Mouse (Mus musculus): Measurements from ENCODE around the gene Cbr4.

The Cbr4 gene

GRCm38 (mm10) chr8:61497110-61497509, 9.6 kb downstream of the Cbr4 start:
- DNase-seq: no peak

- DNase-seq: no peak
These were observed 11.5 kb downstream of the Cbr4 start for GRCm38 (mm10) chr8:61499035-61499434.

GRCm38 (mm10) chr8:61500914-61501313, 13.4 kb downstream of the Cbr4 start:
- DNase-seq: no peak

- DNase-seq: no peak
These were observed 14.7 kb downstream of the Cbr4 start for GRCm38 (mm10) chr8:61502277-61502676.

GRCm38 (mm10) chr8:61515110-61515930, 27.8 kb downstream of the Cbr4 start:
- DNase-seq: no peak

GRCm38 (mm10) chr8:61515931-61516744, 28.6 kb downstream of the Cbr4 start:
- peak; percentile 85 to 91 for DNase-seq

GRCm38 (mm10) chr8:61516745-61517501, 29.4 kb downstream of the Cbr4 start:
- DNase-seq: no peak

GRCm38 (mm10) chr8:61517502-61518185, 30.1 kb downstream of the Cbr4 start:
- no peak for DNase-seq

- peak in 1 of 2 experiments; percentile 31 for DNase-seq
These were observed 34.6 kb downstream of the Cbr4 start for GRCm38 (mm10) chr8:61522132-61522531.

- DNase-seq: no peak
These were observed 39.5 kb downstream of the Cbr4 start for GRCm38 (mm10) chr8:61527037-61527436.

- no peak for DNase-seq
These were observed 40.7 kb downstream of the Cbr4 start for GRCm38 (mm10) chr8:61528197-61528596.

GRCm38 (mm10) chr8:61528642-61529041, 41.1 kb downstream of the Cbr4 start:
- no peak for DNase-seq

- no peak for DNase-seq
These were observed 44.6 kb downstream of the Cbr4 start for GRCm38 (mm10) chr8:61531944-61532795.

GRCm38 (mm10) chr8:61532831-61533230, 45.3 kb downstream of the Cbr4 start:
- DNase-seq: no peak

- no peak for DNase-seq
These were observed 45.9 kb downstream of the Cbr4 start for GRCm38 (mm10) chr8:61533356-61533926.

- DNase-seq: no peak
These were observed 47.9 kb downstream of the Cbr4 start for GRCm38 (mm10) chr8:61535472-61535871.

- DNase-seq: no peak
These were observed 49.9 kb downstream of the Cbr4 start for GRCm38 (mm10) chr8:61537471-61537870.

GRCm38 (mm10) chr8:61539828-61540500, 52.4 kb downstream of the Cbr4 start:
- DNase-seq: peak; percentile 70 to 77

GRCm38 (mm10) chr8:61549585-61549984, 62.1 kb downstream of the Cbr4 start:
- DNase-seq: no peak

- no peak for DNase-seq
These were observed 62.6 kb downstream of the Cbr4 start for GRCm38 (mm10) chr8:61550006-61550748.
